Mouse (Mus musculus): ENCODE results near the gene Oas3. TPM values are rescaled to one million over a fixed set of nuclear protein-coding genes. Genes with fewer than 3 reads are reported as not detected.

The Oas3 gene
- total RNA-seq, 2 experiments from 2014 or later, result 0.36 to 0.60 TPM

Other genes starting within 250 kb of the Oas3 start
- gene Tpcn1, start 189.0 kb downstream of the Oas3 start, total RNA-seq (2021), result 10 to 100 TPM; 34.1 to 36.9 TPM
- under 1 TPM; 0.36 to 0.40 TPM for gene Iqcd, start 188.6 kb downstream of the Oas3 start, total RNA-seq (2021)
- gene Rita1, start 165.1 kb downstream of the Oas3 start, total RNA-seq (2021), result 10 to 100 TPM; 15.6 to 15.9 TPM
- gene Ddx54, start 164.9 kb downstream of the Oas3 start, total RNA-seq (2021), result 10 to 100 TPM; 50.4 to 51.1 TPM
- gene Cfap73, start 143.4 kb downstream of the Oas3 start, total RNA-seq (2021), result 1 to 10 TPM in 1 of 2 experiments, not detected in 1; 2.0 TPM
- gene Rasal1, start 128.8 kb downstream of the Oas3 start, total RNA-seq (2021), result 10 to 100 TPM; 10.9 to 14.0 TPM
- 10 to 100 TPM in 1 of 2 experiments, 1 to 10 TPM in 1; 7.6 to 12.0 TPM for gene Dtx1, start 65.7 kb downstream of the Oas3 start, total RNA-seq (2021)
- 1 to 10 TPM in 1 of 2 experiments, under 1 TPM in 1; 0.49 to 1.8 TPM for gene Oas2, start 27.8 kb downstream of the Oas3 start, total RNA-seq (2021)
- not detected for gene Oas1e, start 17.9 kb upstream of the Oas3 start, total RNA-seq (2021)
- 1 to 10 TPM in 1 of 2 experiments, under 1 TPM in 1; 0.40 to 1.7 TPM for gene Oas1c, start 34.9 kb upstream of the Oas3 start, total RNA-seq (2021)
- not detected for gene Oas1f, start 69.7 kb upstream of the Oas3 start, total RNA-seq (2021)
- not detected for gene Oas1h, start 83.8 kb upstream of the Oas3 start, total RNA-seq (2021)
- gene Oas1g, start 110.0 kb upstream of the Oas3 start, total RNA-seq (2021), result 1 to 10 TPM in 1 of 2 experiments, under 1 TPM in 1; 0.72 to 1.4 TPM
- gene Oas1a, start 129.9 kb upstream of the Oas3 start, total RNA-seq (2021), result 1 to 10 TPM; 3.2 to 3.7 TPM
- gene Oas1d, start 136.9 kb upstream of the Oas3 start, total RNA-seq (2021), result not detected
- 1 to 10 TPM; 2.3 to 3.2 TPM for gene Rph3a, start 232.4 kb upstream of the Oas3 start, total RNA-seq (2021)